9 mouse cellular contexts compared by ENCODE assay signal in genomic region chr4:81564446-81564845, GRCm38 (mm10).
DNase-seq lines count a peak whose midpoint lies in the region; ATAC-seq and TF ChIP-seq lines count a peak whose summit lies in the region.
"Had no signal": no experiment of that assay in that cellular context is flagged by ENCODE, and none has a peak within 500 bp of the region (broad histone marks: within the 10 kb centered on the region; RNA-seq: fewer than 3 reads in every experiment).

No protein-coding gene starts in this region.

- H3K4me2 ChIP-seq in heart, embryonic 13.5 days, result peak overlapping the region; percentile 58
- H3K4me2 ChIP-seq in forebrain, embryonic 12.5 days, result 0 out of 2 replicates have a peak overlapping the region, but pooled peaks have one; percentile 15
- H3K4me2 ChIP-seq in midbrain, embryonic 13.5 days (replicated peaks), result peak overlapping the region; percentile 31; the same call in 1 of the 2 replicates

- no peaks in the 10 kb centered on the region for H3K27me3 ChIP-seq in heart, embryonic 13.5 days (replicated peaks)
- no peaks in the 10 kb centered on the region for H3K27me3 ChIP-seq in MEL (ENCODE audit: control insufficient read depth in 1 of 2, insufficient read depth in 2 of 2, low read length in 2 of 2)
- peaks cover 10% of the 10 kb centered on the region; the same call in 1 of the 2 replicates for H3K27me3 ChIP-seq in forebrain, embryonic 12.5 days
- H3K27me3 ChIP-seq in midbrain, embryonic 13.5 days, result no peaks in the 10 kb centered on the region; the same call in 1 of the 2 replicates
- H3K27me3 ChIP-seq: megakaryocyte, embryonic 14.5 days had no signal

- no peak for ATAC-seq in heart, embryonic 13.5 days (ENCODE audit: extremely low read depth, insufficient number of reproducible peaks, low FRiP score, low TSS enrichment)
- ATAC-seq in forebrain, embryonic 12.5 days (ENCODE audit: low FRiP score), result no peak
- ATAC-seq in midbrain, embryonic 13.5 days, result no peak

- peak overlapping the region; percentile 41; the same call in 1 of the 2 replicates for H3K9ac ChIP-seq in heart, embryonic 13.5 days
- no peak overlapping the region for H3K9ac ChIP-seq in MEL (ENCODE audit: control insufficient read depth, low read depth, low read length, poor library complexity, severe bottlenecking)
- no peak overlapping the region for H3K9ac ChIP-seq in forebrain, embryonic 12.5 days
- H3K9ac ChIP-seq in midbrain, embryonic 13.5 days (replicated peaks), result no peak overlapping the region

- no peaks in the 10 kb centered on the region for H3K79me2 ChIP-seq in MEL (ENCODE audit: control insufficient read depth, insufficient read depth, low read length, poor library complexity)

- H3K4me3 ChIP-seq in heart, embryonic 13.5 days, result peak overlapping the region; percentile 16
- H3K4me3 ChIP-seq in MEL (ENCODE audit: control insufficient read depth in 1 of 2, insufficient read depth in 1 of 2, low read depth in 2 of 2, low read length in 2 of 2), result no peak overlapping the region
- no peak overlapping the region for H3K4me3 ChIP-seq in forebrain, embryonic 12.5 days (replicated peaks)
- H3K4me3 ChIP-seq in midbrain, embryonic 13.5 days (replicated peaks), result no peak overlapping the region
- H3K4me3 ChIP-seq: megakaryocyte, embryonic 14.5 days had no signal

- no peaks in the 10 kb centered on the region for H3K9me3 ChIP-seq in heart, embryonic 13.5 days
- H3K9me3 ChIP-seq in MEL (replicated peaks; ENCODE audit: insufficient read depth, low read length), result no peaks in the 10 kb centered on the region
- H3K9me3 ChIP-seq in forebrain, embryonic 12.5 days, result no peaks in the 10 kb centered on the region
- no peaks in the 10 kb centered on the region for H3K9me3 ChIP-seq in midbrain, embryonic 13.5 days

- peaks cover 47% of the 10 kb centered on the region for H3K4me1 ChIP-seq in heart, embryonic 13.5 days
- no peaks in the 10 kb centered on the region for H3K4me1 ChIP-seq in MEL (ENCODE audit: control insufficient read depth in 1 of 2, insufficient read depth in 2 of 2, low read length in 2 of 2)
- peaks cover 45% of the 10 kb centered on the region for H3K4me1 ChIP-seq in forebrain, embryonic 12.5 days
- H3K4me1 ChIP-seq in midbrain, embryonic 13.5 days (replicated peaks), result peaks cover 45% of the 10 kb centered on the region
- H3K4me1 ChIP-seq: megakaryocyte, embryonic 14.5 days had no signal

- TF ChIP-seq POLR2A in MEL (IDR thresholded peaks at IDR 0.05; ENCODE audit: control insufficient read depth in 1 of 2, insufficient read depth in 1 of 2, low read depth in 1 of 2, low read length in 2 of 2, poor library complexity in 1 of 2), result no peak

- TF ChIP-seq EP300 in MEL (IDR thresholded peaks at IDR 0.05; ENCODE audit: low read depth in 1 of 2, low read length in 2 of 2), result no peak

- no peak for DNase-seq in heart, postnatal 4 days
- DNase-seq in MEL (ENCODE audit: low read depth, low spot score), result peak; percentile 30
- no peak for DNase-seq in yolk sac, embryonic 10.5 days (ENCODE audit: low spot score)
- DNase-seq in thymus, postnatal 14 days, result no peak
- no peak for DNase-seq in right cerebral cortex, postnatal 25 days

- 5% methylated on average over 6 of the region's 6 CpGs for WGBS in heart, embryonic 13.5 days
- 10% methylated on average over 6 of the region's 6 CpGs for WGBS in forebrain, embryonic 12.5 days
- 5% methylated on average over 6 of the region's 6 CpGs for WGBS in midbrain, embryonic 13.5 days

- peak in 1 of 3 experiments; percentile 44; a peak in 3 of 6 replicates for TF ChIP-seq CTCF in MEL (IDR thresholded peaks at IDR 0.05 in 2 of 3, conservative IDR thresholded peaks at IDR 0.05 in 1 of 3; ENCODE audit: control insufficient read depth in 1 of 3, insufficient read depth in 1 of 3, low read depth in 2 of 3, low read length in 3 of 3, poor library complexity in 1 of 3, severe bottlenecking in 1 of 3)

- H3K27ac ChIP-seq in heart, embryonic 13.5 days (replicated peaks), result no peak overlapping the region
- H3K27ac ChIP-seq in MEL (ENCODE audit: control insufficient read depth, low read depth, low read length), result no peak overlapping the region
- no peak overlapping the region for H3K27ac ChIP-seq in forebrain, embryonic 12.5 days
- no peak overlapping the region for H3K27ac ChIP-seq in midbrain, embryonic 13.5 days

- TF ChIP-seq RAD21 in MEL (IDR thresholded peaks at IDR 0.05; ENCODE audit: low read depth, low read length), result peak; percentile 70

- H3K36me3 ChIP-seq in heart, embryonic 13.5 days, result no peaks in the 10 kb centered on the region
- H3K36me3 ChIP-seq in MEL (ENCODE audit: control insufficient read depth in 1 of 2, insufficient read depth in 2 of 2, low read length in 2 of 2), result no peaks in the 10 kb centered on the region
- H3K36me3 ChIP-seq in forebrain, embryonic 12.5 days (replicated peaks), result no peaks in the 10 kb centered on the region
- H3K36me3 ChIP-seq in midbrain, embryonic 13.5 days, result no peaks in the 10 kb centered on the region

TF ChIP-seq in MEL, 35 proteins besides CTCF, POLR2A, EP300 and RAD21:
- peak; percentile 90 for TF ChIP-seq ZNF384 (IDR thresholded peaks at IDR 0.05; ENCODE audit: low read depth, low read length)
- TF ChIP-seq ZC3H11A (IDR thresholded peaks at IDR 0.05; ENCODE audit: low read depth, low read length), result peak; percentile 41
- peak; percentile 40 for TF ChIP-seq SMC3 (IDR thresholded peaks at IDR 0.05; ENCODE audit: low read depth, low read length)
- TF ChIP-seq MAFK (IDR thresholded peaks at IDR 0.05; ENCODE audit: borderline replicate concordance, low read depth, low read length), result no peak
